Mouse (Mus musculus) lung, adult 2 months (tissue): ENCODE data around the gene Tprgl. TPM values are rescaled to one million over a fixed set of nuclear protein-coding genes. Genes with fewer than 3 reads are reported as not detected.

Source experiments
- DNase-seq: peaks from one replicate; pipeline ENCODE4 v3.0.0; 2022
- H3K4me1 ChIP-seq: fragments of 200-500 bp; 2 replicates; pipeline ENCODE4 v1.6.1; 2011; ENCODE audit warnings: low read length; ENCODE audit not compliant: control insufficient read depth, insufficient read depth
- H3K4me3 ChIP-seq: fragments of 200-500 bp; replicated peaks from 2 replicates; pipeline ENCODE3; 2011; ENCODE audit warnings: low read depth, mild to moderate bottlenecking, control low read depth, low read length; ENCODE audit errors: extremely low read depth
- CTCF ChIP-seq: fragments of 200-500 bp; IDR thresholded peaks from 2 replicates; pipeline ENCODE4 v1.5.1; 2011; ENCODE audit warnings: mild to moderate bottlenecking, low read length, control low read depth; ENCODE audit not compliant: insufficient read depth
- POLR2A ChIP-seq: fragments of 200-500 bp; IDR thresholded peaks from 2 replicates; pipeline ENCODE4 v1.6.1; 2011; ENCODE audit warnings: low read depth, mild to moderate bottlenecking, control low read depth, low read length, borderline replicate concordance; ENCODE audit errors: extremely low read depth
- WGBS: fragments of 180-500 bp; shearing (Covaris S2); methylation state at CpG from one replicate; pipeline ENCODE4 v1.1.7; 2018; 5-methylcytosine and 5-hydroxymethylcytosine counted together
- polyA plus RNA-seq: library from polyadenylated mRNA; depleted of rRNA; stranded (reverse); fragments of >200 nt; gene quantifications from 2 replicates; pipeline ENCODE4 v1.2.3, GENCODE M21; 2012

Tprgl gene
- polyA plus RNA-seq, 1 experiment: 223 TPM

- WGBS: 22% methylated on average over 5 of the region's 5 CpGs
- no peaks in the 10 kb centered on the region; the same call in none of the 2 replicates for H3K4me1 ChIP-seq
- no peak overlapping the region for H3K4me3 ChIP-seq
- DNase-seq: peak; percentile 77
- TF ChIP-seq CTCF: peak; percentile 93
- TF ChIP-seq POLR2A: no peak
These were observed 6.6 kb upstream of the Tprgl start for GRCm38 (mm10) chr4:154167053-154167452.

- TF ChIP-seq CTCF (peak; percentile 89), POLR2A (no peak)
- H3K4me1 ChIP-seq: peaks cover 14% of the 10 kb centered on the region
- H3K4me3 ChIP-seq: no peak overlapping the region
- DNase-seq: peak; percentile 77
- WGBS: 11% methylated on average over 7 of the region's 7 CpGs
These were observed 2.8 kb upstream of the Tprgl start for GRCm38 (mm10) chr4:154163296-154163695.

- TF ChIP-seq POLR2A: no peak
- no peak for TF ChIP-seq CTCF
- WGBS: 1% methylated on average over 47 of the region's 47 CpGs
- no peak for DNase-seq
- peaks cover 14% of the 10 kb centered on the region for H3K4me1 ChIP-seq
- H3K4me3 ChIP-seq: peak overlapping the region; percentile 89
These were observed 417 bp downstream of the Tprgl start for GRCm38 (mm10) chr4:154159961-154160537.

- Histone ChIP-seq H3K4me3 (peak overlapping the region; percentile 9), H3K4me1 (peaks cover 14% of the 10 kb centered on the region)
- peak; percentile 80 for DNase-seq
- peak; percentile 99 for TF ChIP-seq CTCF
- TF ChIP-seq POLR2A: no peak; the same call in 1 of the 2 replicates
- 21% methylated on average over 6 of the region's 6 CpGs for WGBS
These were observed 1.5 kb downstream of the Tprgl start for GRCm38 (mm10) chr4:154159002-154159401.

- Histone ChIP-seq H3K4me1 (peaks cover 14% of the 10 kb centered on the region), H3K4me3 (no peak overlapping the region)
- no peak for DNase-seq
- no peak for TF ChIP-seq CTCF
- TF ChIP-seq POLR2A: no peak
- 93% methylated on average over 14 of the region's 14 CpGs for WGBS
These were observed 2.4 kb downstream of the Tprgl start for GRCm38 (mm10) chr4:154157970-154158662.

GRCm38 (mm10) chr4:154156050-154156449, 4.4 kb downstream of the Tprgl start:
- no peak for DNase-seq
- 71% methylated on average over 7 of the region's 7 CpGs for WGBS
- TF ChIP-seq CTCF (no peak), POLR2A (peak; percentile 23; the same call in 1 of the 2 replicates)
- Histone ChIP-seq H3K4me1 (peaks cover 10% of the 10 kb centered on the region), H3K4me3 (no peak overlapping the region)

GRCm38 (mm10) chr4:154154104-154154503, 6.4 kb downstream of the Tprgl start:
- H3K4me1 ChIP-seq: peaks cover 4% of the 10 kb centered on the region
- 72% methylated on average over 11 of the region's 11 CpGs for WGBS
- DNase-seq: no peak
- H3K4me3 ChIP-seq: no peak overlapping the region
- TF ChIP-seq CTCF (no peak), POLR2A (no peak)

- Histone ChIP-seq H3K4me3 (no peak overlapping the region), H3K4me1 (peaks cover 4% of the 10 kb centered on the region; the same call in 1 of the 2 replicates)
- TF ChIP-seq CTCF (no peak), POLR2A (no peak)
- WGBS: 74% methylated on average over 10 of the region's 10 CpGs
- DNase-seq: no peak
These were observed 14.1 kb downstream of the Tprgl start for GRCm38 (mm10) chr4:154146342-154146741.

- WGBS: 76% methylated on average over 3 of the region's 3 CpGs
- Histone ChIP-seq H3K4me1 (peaks cover 11% of the 10 kb centered on the region), H3K4me3 (no peak overlapping the region)
- DNase-seq: no peak
- TF ChIP-seq POLR2A: no peak
- no peak for TF ChIP-seq CTCF
These were observed 15.8 kb downstream of the Tprgl start for GRCm38 (mm10) chr4:154144712-154145111.
